Mouse (Mus musculus): Measurements from ENCODE around the gene Spsb2.

DNA sequence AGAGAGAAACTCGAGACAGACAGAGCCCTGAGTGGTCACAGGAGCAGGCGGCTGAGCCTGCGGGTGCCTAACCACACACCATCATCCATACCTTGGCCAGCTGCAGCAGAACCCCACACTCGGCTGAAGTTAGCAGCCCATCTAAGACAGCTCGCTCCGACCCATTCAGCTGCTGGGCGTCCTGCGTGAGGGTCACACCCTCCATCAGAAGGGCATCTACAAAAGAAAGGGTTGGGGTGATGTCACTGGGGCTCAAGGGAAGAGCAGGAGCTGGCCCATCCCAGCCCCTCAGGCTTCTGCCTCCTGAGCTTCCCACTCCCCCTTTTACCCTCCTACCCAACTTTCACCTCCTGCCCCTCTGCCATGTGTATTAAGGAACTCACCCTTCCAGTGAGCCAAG is 42.1 kb downstream of the Spsb2 start:
- TF ChIP-seq CTCF (IDR thresholded peaks at IDR 0.05; ENCODE audit: insufficient read depth, low read length) (no peak), POLR2A (IDR thresholded peaks at IDR 0.05; ENCODE audit: borderline replicate concordance, extremely low read depth, low read depth, low read length) (no peak)

All from lung, adult 2 months (tissue).